Mouse (Mus musculus): ENCODE data around the gene Fntb. TPM values are rescaled to one million over a fixed set of nuclear protein-coding genes. Genes with fewer than 3 reads are reported as not detected.

Fntb gene
- total and polyA plus RNA-seq, 3 experiments, result 11.7 to 28.5 TPM; not detected in 1

GRCm38 (mm10) chr12:76961932-76962891 lies 196.8 kb downstream of the Fntb start, which contains the start of gene Max (continued):
- TF ChIP-seq JUND (IDR thresholded peaks at IDR 0.05; ENCODE audit: low read depth, low read length) (no peak), MEF2A (IDR thresholded peaks at IDR 0.05; ENCODE audit: extremely low read depth, insufficient replicate concordance, low read depth, low read length, poor library complexity, severe bottlenecking) (no peak), POLR2A (IDR thresholded peaks at IDR 0.05; ENCODE audit: control insufficient read depth in 1 of 2, insufficient read depth in 1 of 2, low read depth in 1 of 2, low read length in 2 of 2, poor library complexity in 1 of 2) (peak; percentile 52 to 88; a peak in 3 of 4 replicates), USF2 (IDR thresholded peaks at IDR 0.05; ENCODE audit: borderline replicate concordance in 1 of 2, insufficient read depth in 1 of 2, low read depth in 1 of 2, low read length in 2 of 2) (peak; percentile 52 to 77; a peak in 3 of 4 replicates), SMC3 (IDR thresholded peaks at IDR 0.05; ENCODE audit: low read depth, low read length) (no peak), ETS1 (IDR thresholded peaks at IDR 0.05; ENCODE audit: low read depth, low read length) (no peak), ELF1 (IDR thresholded peaks at IDR 0.05; ENCODE audit: low read depth, low read length) (peak; percentile 79), MYC (IDR thresholded peaks at IDR 0.05; ENCODE audit: low read depth, low read length) (peak; percentile 95), ZKSCAN1 (IDR thresholded peaks at IDR 0.05; ENCODE audit: low read depth, low read length) (no peak), MAX (IDR thresholded peaks at IDR 0.05; ENCODE audit: low read length) (peak; percentile 92), USF1 (IDR thresholded peaks at IDR 0.05; ENCODE audit: low read depth, low read length) (peak; percentile 98), KAT2A (conservative IDR thresholded peaks at IDR 0.05; ENCODE audit: low read depth, low read length) (peak; percentile 98), MAFK (IDR thresholded peaks at IDR 0.05; ENCODE audit: borderline replicate concordance, low read depth, low read length) (no peak), E2F4 (IDR thresholded peaks at IDR 0.05; ENCODE audit: borderline replicate concordance, low read depth, low read length) (no peak)

- H3K79me2 ChIP-seq (ENCODE audit: control insufficient read depth, insufficient read depth, low read length, poor library complexity), result peaks cover 18% of the 10 kb centered on the region
- no peak for TF ChIP-seq GATA1 (IDR thresholded peaks at IDR 0.05; ENCODE audit: low read depth, low read length)
- no peak for TF ChIP-seq CTCF (IDR thresholded peaks at IDR 0.05 in 2 of 3, conservative IDR thresholded peaks at IDR 0.05 in 1 of 3; ENCODE audit: control insufficient read depth in 1 of 3, insufficient read depth in 1 of 3, low read depth in 2 of 3, low read length in 3 of 3, poor library complexity in 1 of 3, severe bottlenecking in 1 of 3)
- no peak for TF ChIP-seq POLR2A (IDR thresholded peaks at IDR 0.05; ENCODE audit: control insufficient read depth in 1 of 2, insufficient read depth in 1 of 2, low read depth in 1 of 2, low read length in 2 of 2, poor library complexity in 1 of 2)
- no peak for TF ChIP-seq ZC3H11A (IDR thresholded peaks at IDR 0.05; ENCODE audit: low read depth, low read length)
- no peak for TF ChIP-seq SMC3 (IDR thresholded peaks at IDR 0.05; ENCODE audit: low read depth, low read length)
- TF ChIP-seq BHLHE40 (IDR thresholded peaks at IDR 0.05; ENCODE audit: borderline replicate concordance, low read depth, low read length), result no peak
- no peak for DNase-seq (ENCODE audit: low read depth, low spot score)
- H3K9ac ChIP-seq (ENCODE audit: control insufficient read depth, low read depth, low read length, poor library complexity, severe bottlenecking), result no peak overlapping the region
- peaks cover 2 to 8% of the 10 kb centered on the region in 2 experiments; a peak in 3 of 4 replicates for H3K36me3 ChIP-seq (ENCODE audit: control insufficient read depth in 1 of 2, insufficient read depth in 2 of 2, low read length in 2 of 2)
- H3K9me3 ChIP-seq (replicated peaks; ENCODE audit: insufficient read depth, low read length), result no peaks in the 10 kb centered on the region
- H3K4me1 ChIP-seq (ENCODE audit: control insufficient read depth in 1 of 2, insufficient read depth in 2 of 2, low read length in 2 of 2), result peaks cover 0 to 5% of the 10 kb centered on the region in 2 experiments; a peak in 2 of 4 replicates
- H3K27ac ChIP-seq (ENCODE audit: control insufficient read depth, low read depth, low read length), result no peak overlapping the region
- H3K4me3 ChIP-seq (ENCODE audit: control insufficient read depth in 1 of 2, insufficient read depth in 1 of 2, low read depth in 2 of 2, low read length in 2 of 2), result no peak overlapping the region
- H3K27me3 ChIP-seq (ENCODE audit: control insufficient read depth in 1 of 2, insufficient read depth in 2 of 2, low read length in 2 of 2), result no peaks in the 10 kb centered on the region
Measured at GRCm38 (mm10) chr12:76965089-76965488, 199.7 kb downstream of the Fntb start.
